Mouse (Mus musculus) right cerebral cortex, postnatal 14 days (tissue): ENCODE measurements around the gene Dpm2.

Source experiments
- DNase-seq: peaks from one replicate; pipeline ENCODE4 v3.0.0; 2022

Dpm2 gene

DNA sequence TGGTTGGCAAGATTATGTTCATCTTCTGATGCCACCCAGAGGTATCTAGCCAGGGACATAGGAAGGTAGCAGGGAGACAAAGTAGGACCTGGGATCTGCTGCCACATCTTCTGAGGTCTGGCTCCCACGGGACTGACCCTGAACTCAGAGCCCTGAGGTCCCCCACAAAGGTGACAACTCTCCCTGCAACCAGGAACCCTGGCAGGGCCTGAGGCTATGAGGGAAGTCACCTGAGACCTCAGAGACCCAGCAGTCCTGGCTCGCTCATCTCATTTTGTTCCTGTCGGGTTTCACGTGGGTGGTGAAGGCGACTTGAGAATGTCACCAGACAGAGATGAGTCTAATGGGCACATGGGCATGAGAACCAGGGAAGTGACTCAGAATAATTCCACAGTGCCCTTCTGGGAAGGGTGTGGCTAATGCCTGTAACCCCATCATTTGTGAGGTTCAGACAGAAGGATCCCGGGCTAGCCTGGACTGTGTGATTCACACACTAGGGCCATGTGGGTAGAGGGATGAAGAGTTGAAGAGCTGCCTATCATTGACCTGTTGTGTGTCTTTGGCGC, 14.6 kb downstream of the Dpm2 start:
- no peak for DNase-seq

DNA sequence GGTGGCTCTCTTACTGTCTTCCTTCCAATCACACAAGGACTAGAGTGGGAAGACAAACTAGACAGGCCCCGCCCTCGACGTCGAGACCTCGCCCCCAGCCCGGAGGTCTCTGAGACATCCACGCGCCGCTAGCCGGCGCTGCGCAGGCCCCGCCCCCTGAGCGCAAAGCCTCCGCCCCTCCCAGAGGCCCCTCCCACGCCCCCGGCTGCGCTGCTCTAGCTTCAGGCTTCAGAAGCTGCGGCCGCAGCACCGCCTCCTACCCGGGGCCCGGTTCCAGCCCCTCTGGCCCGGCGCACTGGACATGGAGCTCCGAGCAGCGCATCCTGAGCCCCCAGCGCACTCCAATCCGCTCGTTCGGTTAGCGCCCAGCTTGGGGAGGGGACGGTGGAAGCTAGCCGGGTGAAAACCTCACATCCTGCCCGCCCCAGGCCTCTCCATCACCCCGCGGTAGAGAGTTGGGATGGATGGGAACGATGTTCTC, 16.3 kb downstream of the Dpm2 start, which contains the start of gene St6galnac4:
St6galnac4 (plus strand) TSS at position 225 of the 481 bp plus-strand sequence.
- peak; percentile 92 for DNase-seq

DNA sequence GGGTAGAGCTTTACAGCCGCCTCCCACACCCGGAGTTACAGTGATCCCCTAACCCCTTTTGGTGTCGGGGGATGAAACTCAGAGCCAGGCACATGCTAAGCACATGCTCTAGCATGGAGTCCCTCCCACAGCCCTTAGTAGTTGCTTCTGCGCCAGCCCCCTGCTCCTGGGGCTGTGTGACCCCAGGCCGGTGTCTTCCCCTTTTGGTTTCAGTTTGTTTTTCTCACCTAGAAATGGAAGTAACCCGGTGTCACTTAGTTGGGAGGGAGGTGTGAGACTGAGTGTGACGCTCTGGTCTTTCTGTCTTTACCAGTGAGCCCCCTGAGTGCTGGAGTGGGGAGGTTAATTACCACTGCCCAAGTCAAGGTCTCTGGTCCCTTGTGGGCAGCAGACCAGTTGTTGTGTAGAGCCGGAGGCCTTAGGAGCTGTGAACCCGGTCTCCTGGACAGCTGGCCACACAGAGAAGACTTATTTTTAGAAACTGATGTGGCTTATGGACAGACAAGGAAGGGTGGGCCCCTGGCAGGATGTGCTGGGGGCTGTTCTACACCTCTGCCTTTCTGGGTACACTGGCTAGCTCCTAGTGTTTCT, 17.2 kb downstream of the Dpm2 start:
- no peak for DNase-seq

DNA sequence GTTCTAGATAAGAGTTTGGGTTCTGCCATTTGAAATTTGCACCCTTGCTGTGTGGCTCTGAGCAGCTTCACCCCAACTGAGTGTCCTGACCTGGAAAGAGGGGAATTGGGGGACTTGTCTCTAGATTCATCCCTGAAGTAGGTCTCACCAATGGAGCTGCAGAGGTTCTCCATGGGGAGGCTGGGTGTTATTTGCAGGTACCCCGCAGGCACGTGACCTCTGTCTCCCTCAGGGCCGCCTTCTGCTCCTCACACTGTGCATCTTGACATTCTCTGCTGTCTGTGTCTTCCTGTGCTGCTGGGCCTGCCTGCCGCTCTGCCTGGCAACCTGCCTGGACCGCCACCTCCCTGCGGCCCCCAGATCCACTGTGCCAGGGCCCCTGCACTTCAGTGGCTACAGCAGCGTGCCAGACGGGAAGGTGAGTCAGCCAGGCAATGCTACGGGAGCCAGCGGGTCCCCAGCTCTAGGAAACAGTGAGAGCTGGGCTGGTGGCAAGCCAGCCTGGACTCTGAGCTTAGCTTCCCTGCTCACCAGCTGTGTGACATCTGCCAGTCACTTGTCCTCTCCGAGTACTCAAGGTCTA, 18.6 kb downstream of the Dpm2 start:
- peak; percentile 54 for DNase-seq

DNA sequence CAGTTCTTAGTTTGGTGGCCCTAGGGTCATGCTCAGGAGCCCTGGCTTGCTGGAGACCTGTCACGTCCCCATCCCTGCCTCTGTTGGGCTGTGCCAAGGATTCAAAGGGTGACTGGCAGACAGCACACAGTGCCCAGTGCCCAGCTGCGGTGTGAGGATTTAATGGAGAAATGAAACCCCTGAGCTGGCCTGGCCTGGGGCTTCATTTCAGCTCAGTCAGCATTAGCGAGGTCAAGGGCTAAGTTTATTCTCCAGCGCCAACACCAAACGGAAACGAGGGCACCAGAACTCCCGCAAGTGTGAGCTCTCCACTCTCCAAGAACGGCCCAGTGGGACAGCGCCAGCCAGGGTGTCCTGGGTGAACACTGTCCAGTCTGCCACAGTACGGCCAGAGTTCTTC, 19.6 kb downstream of the Dpm2 start:
- DNase-seq: no peak

DNA sequence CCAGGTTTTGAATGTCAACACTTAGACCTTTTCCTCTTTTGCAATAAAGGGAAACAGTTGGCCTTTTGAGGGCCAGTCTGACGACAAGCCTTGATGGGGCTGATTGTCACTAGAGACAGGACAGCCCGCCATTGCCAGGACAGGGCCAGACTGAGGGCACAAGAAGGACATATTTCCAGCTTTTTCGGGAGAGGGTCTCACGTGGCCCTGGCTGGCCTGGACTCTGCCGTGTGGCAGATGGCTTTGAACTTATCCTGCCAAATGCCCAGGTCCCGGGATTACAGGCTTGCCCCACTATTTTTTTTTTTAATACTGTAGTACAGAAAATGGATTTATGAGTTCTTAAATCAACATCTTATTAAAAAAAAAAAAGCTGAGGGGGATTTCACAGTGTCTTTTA, 20.6 kb downstream of the Dpm2 start:
- DNase-seq: no peak

DNA sequence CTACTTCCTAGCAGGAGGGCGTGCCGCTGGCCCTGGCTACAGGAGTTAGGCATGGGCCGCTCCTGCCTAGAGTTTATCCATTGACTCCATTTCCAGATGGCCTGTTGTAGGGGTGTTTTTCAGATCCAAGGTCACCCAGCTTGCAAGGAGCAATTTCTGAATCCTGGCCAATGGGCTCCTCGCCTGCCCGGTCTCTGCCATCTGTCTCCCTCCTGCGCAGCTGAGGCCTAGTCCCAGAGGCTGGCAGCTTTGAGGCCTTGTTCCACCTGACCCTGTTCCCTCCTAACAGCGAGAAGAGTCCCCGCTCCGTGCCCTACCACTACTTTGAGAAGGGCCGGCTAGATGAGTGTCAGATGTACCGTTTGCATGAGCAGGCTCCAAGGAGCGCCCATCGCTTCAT, 26.1 kb downstream of the Dpm2 start:
- DNase-seq: no peak

DNA sequence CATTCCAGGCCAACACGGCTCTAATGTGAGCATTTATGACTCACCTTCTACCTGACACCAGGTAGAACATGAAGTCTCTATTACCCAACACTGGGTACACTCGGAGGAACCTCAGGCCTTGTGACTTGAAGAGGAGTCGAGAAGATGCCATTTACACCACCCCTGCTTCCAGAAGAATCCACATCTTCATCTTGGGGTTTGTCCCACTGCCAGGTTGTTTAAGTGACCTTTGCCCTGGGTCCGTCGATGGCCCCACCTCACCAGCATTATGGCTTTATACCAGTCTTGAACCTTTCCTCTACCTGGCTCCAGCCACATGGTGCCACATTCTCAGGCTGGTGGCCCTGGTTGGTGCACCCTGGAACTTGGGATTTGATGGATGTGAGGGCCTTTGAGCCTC, 26.6 kb downstream of the Dpm2 start:
- DNase-seq: no peak

DNA sequence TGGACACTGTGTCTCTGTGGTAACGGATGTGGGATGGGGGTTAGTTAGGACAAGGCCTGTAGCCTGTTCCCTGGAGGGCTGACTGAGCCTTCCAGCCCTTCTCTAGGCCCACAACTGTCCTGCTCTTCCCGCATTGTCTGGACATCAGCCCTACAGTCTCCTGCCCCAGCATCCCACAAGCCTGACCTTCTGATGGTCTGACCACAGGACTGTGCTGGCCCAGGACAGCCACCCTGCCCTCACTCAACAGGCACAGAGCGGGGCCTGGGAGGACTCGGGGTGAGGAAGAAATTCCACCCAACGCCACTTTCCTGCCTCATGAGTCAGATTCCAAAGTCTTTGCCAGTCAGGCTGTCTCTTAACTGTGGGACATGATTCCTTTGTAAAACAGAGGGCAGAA, 27.0 kb downstream of the Dpm2 start:
- DNase-seq: no peak

DNA sequence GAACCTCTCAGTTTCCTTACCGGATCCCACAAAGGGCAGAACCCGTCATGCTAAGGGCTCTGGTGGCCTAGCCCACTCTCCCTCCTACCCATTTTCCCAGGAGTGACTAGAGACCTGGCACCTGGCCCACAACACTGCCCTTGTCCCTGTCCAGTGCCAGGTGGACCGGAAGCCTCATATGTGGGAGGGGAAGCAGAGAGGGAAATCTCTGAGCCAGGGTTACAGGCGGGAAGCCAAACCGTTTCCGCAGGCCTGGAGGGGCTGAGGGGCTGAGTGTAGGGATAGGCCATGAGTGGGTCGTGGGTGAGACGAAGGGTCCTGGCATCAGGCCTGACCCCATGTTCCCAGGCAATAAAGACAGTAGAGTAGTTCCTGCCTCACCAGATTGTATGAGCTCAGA, 27.8 kb downstream of the Dpm2 start:
- DNase-seq: no peak

DNA sequence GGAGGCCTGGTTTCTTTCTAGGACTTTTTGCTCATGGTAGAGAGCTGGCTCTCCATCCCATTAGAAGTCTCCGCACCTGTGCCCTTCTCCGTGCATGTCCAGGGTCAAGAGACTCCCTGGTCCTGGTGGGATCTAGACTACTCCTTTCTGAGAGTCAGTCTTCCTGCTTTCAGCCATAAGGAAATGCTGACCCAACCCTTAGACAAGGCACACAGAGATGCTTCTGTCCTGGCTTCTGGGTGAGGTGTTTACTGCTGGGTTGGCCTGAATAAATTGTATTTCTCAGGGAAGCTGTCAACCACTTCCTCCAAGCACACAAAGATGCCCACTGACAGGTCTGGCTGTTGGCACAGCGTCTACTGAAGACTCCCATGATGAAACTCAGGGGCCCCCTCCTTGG, 28.8 kb downstream of the Dpm2 start, which contains the start of gene St6galnac6:
St6galnac6 (plus strand) TSS at position 301 of the 400 bp plus-strand sequence.
- DNase-seq: no peak

DNA sequence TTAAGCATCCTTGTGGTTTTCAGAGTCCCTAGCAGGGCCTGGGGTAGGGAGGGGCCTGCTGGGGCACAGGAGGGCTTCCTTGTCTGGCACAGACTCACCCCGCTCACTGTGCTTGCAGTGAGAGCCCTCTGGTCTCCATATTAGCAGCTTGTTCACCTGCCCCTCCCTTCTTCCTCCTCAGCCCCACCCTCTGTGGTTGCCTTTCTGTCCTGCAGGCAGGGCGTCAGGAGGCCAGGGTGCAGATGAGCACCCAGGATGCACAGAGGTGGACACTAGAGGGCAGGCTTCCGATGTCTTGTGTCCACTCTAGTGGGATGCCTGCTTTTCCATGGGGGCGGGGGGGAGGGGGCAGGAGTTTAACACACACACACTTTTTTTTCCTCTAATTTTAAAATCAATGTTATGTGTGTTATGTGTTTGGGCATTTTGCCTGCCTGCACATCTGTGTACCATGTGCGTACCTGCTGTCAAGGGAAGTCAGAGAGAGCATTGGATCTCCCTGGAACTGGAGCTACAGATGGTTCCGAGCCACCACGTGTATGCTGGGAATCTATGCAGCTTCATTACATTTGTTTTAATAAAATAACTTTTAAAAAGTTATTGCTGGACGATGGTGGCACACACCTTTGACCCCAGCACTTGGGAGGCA, 30.9 kb downstream of the Dpm2 start:
- DNase-seq: no peak

DNA sequence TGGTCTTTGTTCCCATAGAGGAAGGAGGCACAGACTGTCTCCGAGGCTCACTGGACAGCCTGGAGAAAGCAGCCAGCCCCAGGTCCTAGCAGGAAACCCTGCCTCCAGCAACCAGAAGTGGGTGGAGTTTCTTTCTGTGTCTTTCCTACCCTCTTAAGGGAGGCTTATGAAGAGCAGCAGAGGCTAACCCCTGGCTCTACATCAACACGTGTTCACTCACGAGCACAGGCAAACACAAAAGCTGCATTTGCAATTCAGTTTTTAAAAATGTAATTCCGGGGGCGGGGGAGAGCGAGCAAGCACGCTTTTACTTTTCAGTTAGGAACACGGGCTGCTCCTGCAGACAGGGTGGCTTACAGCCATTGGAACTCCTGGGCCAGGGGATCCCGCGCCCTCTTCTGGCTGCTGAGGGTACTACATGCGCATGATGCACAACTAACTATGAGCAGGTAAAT, 32.0 kb downstream of the Dpm2 start:
- DNase-seq: peak; percentile 92

DNA sequence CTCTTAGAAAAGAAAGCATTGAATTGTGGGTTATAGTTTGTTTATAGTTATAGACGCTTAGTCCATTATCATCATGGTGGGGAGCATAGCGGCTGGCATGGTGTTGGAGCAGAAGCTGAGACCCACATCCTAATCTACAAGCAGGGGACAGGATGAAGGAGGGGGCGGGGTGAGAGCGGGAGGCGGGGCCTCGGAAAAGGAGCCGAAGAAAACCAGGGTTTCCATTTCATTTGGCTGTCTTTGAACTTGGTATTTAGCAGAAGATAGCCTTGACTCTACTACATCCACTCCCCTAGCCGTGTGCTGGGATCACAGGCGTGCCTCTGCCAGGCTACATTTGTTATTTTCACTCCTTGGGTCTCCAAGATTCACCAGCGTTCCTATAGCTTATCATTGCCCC, 34.0 kb downstream of the Dpm2 start:
- DNase-seq: no peak

DNA sequence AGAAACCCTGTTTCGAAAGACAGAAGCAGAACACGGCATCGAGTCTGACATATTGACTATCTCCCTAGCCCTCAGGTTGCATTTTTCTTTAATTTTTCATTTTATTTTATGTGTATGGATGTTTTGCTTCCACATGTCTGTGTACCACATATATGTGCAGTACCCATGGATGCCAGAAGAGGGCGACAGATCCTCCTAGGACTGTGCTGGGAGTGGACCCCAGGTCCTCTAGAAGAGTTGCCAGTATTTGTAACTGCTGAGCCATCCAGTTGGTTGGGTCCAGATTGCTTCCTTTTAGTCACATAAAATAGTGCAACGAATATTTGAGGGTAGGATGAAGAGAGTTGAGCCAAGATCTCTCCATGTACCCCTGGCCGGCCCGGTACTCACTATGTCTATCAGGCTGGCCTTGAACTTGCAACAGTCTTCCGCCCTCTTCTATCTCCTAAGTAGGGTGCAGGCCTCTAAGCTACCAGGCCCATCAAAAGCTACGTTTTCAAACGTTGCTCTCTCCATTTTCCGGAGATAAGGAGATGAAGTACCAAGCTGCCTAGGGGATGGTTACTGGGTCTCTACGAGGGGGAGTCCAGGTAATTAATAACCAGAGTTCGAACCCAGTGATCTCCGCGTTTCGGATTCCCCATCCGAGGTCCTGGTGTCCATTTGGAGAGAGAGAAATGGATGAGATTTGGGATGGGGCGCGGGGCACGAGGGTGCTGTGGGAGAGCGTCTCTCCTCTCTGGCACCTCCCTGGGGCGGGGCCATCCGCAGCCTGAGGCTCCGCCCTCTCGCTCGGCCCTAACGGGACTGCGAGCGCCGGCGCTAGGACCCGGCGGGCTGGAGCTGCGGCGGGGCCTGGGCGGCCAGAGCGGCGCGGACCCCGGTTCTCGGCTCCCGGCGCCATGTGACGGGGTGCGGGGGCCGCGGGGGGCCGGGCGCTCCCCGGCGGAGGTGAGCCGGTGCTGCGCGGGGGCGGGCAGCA, 35.8 kb downstream of the Dpm2 start:
- DNase-seq: peak; percentile 82

DNA sequence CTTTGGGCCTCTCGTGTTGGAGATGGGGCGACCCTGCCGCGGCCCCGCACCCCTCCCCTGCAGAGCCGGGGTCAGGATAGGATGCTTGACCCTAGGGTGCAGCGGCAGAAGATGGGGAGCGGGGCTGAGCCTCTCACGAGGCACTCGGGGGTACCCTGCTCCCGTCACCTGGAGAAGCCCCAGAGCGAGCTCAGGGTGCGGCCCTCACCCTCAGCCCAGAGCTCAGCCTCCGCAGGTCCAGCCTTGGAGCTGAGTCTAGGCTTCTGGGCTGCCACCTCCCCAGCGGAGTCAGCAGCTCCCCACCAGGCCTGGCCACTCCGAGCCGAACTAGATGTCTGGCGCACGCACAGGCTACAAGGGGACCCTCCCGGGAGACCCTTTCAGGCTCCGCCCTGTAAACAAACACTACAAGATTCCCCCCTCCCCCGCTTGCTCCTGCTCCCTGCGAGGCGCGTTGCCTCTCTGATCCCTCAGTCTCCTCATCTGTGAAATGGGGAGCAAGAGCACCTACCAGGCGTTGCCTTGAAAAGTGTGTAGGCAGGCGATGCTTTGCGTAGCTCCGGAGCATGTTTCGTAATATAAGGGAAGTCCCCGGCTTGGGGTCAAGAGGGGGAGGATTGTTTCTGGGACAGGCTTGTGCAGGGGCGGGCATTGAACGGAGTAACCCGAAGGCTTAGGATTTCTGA, 36.7 kb downstream of the Dpm2 start:
- DNase-seq: no peak

DNA sequence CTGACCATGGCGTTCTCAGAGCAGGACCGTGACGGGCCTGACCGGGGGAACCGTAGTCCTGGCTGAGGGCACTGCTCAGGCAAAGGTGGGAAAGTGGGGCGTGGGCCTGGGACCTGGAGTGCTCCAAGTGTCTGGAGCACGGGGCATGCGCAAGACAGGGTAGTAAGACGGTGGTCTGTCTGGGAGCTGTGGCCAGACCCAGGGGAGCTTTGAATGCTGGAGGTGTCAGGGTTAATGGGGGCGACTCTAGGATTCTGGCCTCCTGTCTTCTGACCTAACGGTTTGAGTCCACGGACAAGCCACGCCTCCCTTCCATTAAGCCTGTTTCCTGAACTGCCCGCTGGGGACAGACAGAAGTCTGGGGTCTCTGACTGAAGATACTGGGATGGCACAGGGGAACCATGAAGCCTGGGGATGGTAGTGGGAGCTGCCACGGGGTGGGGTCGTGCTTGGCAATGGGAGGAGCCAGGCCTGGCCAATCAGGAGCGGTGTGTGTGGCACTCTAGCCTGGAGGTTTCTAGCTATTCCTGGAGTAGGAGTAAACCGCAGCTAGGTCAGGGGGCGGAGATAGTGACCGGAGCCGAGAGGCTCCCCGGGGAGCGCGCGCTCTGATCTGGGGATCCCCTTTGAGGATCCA, 37.6 kb downstream of the Dpm2 start:
- DNase-seq: no peak

DNA sequence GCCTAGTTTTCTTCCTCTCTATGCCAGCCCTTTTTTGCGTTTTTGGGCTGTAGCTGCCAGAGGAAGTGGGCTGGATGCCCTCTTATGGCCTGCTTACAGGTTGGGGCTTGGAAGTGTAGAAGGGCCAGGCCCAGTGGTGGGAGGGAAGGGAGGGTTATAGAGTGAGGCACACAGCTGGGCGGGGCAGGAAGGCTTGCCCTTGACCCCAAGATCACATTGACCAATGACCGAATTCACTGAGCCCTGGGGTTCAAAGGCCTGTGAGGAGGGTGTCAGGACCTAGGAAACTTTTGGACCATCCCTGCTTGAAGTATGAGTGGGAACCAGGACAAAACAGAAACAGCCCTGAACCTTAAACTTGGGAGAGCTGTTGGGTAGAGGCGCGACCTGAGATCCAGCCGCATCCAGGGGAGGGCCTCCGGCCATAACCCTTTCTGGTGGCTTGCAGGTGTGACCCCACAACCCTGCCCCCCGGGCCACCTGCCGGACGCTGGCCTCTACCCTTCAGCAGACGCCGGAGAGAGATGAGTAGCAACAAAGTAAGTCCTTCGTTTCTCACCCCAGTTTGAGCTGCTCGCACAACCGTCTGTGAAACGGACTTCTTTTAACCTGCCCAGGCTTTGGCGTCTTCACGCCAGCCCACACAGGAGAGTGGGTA, 38.2 kb downstream of the Dpm2 start:
- no peak for DNase-seq

DNA sequence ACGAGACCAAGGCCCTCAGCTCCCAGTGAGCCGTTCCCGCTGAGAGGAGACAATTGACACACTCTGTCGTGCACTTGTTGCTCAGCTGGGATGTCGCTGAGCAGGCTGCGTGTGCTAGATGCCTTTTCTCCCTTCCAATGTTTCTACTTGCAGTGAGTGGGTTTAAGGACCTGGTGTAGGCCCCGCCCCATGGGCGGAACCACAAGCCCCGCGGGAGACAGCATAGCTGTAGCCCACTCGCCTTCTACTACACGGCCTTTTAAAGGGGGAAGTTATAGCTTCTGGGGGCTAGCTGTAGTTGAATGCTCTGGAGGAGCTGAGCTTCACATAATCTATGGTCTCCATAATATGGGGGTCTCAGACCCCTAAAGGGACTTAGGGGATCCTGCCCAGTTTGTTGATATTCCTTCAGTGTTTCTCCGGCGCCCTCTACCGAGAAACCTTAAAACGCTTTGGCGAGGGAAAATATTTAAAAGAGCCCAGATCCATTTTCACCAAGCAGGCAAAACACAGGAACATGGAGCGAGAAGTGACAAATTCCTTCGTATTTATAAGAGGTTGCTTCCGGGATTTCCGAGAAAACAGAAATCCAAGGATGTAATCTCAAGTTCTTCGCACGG, 40.1 kb downstream of the Dpm2 start:
- no peak for DNase-seq

DNA sequence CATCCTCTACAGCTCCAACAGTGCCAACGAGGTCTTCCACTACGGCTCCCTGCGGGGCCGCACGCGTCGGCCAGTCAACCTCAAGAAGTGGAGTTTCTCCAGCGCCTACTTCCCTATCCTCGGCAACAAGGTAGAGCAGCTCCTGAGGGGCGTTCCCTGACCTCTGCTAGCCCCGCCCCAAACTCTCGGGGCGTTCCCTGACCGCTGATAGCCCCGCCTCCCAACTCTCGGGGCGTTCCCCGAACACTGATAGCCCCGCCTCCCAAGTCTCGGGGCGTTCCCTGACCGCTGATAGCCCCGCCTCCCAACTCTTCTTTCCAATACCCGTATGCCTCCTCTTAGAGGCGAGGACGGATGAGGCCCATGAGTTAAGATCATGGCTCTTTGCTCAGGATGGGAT, 41.6 kb downstream of the Dpm2 start:
- DNase-seq: no peak

DNA sequence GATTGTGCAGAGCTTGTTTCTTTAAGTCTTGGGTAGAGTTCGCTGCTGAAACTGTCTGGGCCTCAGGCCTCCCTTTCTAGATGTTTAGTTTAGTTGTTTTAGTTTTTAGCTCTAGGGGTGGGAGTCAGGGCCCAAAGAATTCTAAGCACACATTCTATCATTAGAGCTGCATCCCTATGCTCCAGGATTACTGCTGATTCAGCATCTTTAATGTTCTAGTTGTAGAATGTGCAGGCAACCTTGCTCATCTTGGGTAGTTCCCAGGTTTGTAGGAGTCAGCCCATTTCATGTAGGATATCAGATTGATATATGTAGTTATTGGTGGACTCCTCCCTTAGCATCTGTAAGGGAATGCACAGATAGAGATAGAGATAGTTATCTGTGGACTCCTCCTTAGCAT, 46.5 kb downstream of the Dpm2 start:
- no peak for DNase-seq
